Mouse (Mus musculus) liver, embryonic 14.5 days (tissue): ENCODE results near the gene Ppox. TPM values are rescaled to one million over a fixed set of nuclear protein-coding genes. Genes with fewer than 3 reads are reported as not detected.

Experiments
- ATAC-seq: fragments of 200-750 bp; cut with Nextera tagmentation; 2 replicates; pipeline ENCODE4 v1.8.0; 2017; ENCODE audit warnings: moderate number of reproducible peaks, mild to moderate bottlenecking, moderate library complexity; ENCODE audit not compliant: insufficient read depth
- DNase-seq, 3 experiments: peaks; one replicate each; pipeline ENCODE4 v3.0.0-alpha.2; 2012 to 2013; ENCODE audit warnings: low read depth in 3 of 3, low spot score in 3 of 3
- H3K27ac ChIP-seq: fragments of 300-500 bp; sonication (generic); 2 replicates; pipeline ENCODE4 v1.5.1; 2014; ENCODE audit warnings: moderate library complexity, mild to moderate bottlenecking, control low read depth, inconsistent platforms
- H3K27me3 ChIP-seq: fragments of 300-500 bp; sonication (generic); 2 replicates; pipeline ENCODE4 v1.6.1; 2014; ENCODE audit warnings: mild to moderate bottlenecking, low read length, moderate library complexity; ENCODE audit not compliant: control insufficient read depth, insufficient read depth
- H3K36me3 ChIP-seq: fragments of 300-500 bp; sonication (generic); replicated peaks from 2 replicates; pipeline ENCODE4 v1.6.1; 2014; ENCODE audit warnings: low read depth; ENCODE audit not compliant: control insufficient read depth, insufficient read depth
- H3K4me1 ChIP-seq, 2 experiments: fragments of 200-500 bp in 1 of 2; fragments of 300-500 bp in 1 of 2; sonication (generic) in 1 of 2; replicated peaks; 2 replicates each; pipeline ENCODE4 v1.6.1; 2012 to 2014; ENCODE audit warnings: antibody characterized with exemption in 1 of 2, inconsistent platforms in 1 of 2, low read length in 1 of 2; ENCODE audit not compliant: control insufficient read depth in 2 of 2, insufficient read depth in 2 of 2
- H3K4me2 ChIP-seq: fragments of 300-500 bp; sonication (generic); 2 replicates; pipeline ENCODE4 v1.6.1; 2014; ENCODE audit warnings: low read depth, mild to moderate bottlenecking, control low read depth, moderate library complexity
- H3K4me3 ChIP-seq, 2 experiments: fragments of 200-500 bp in 1 of 2; fragments of 300-500 bp in 1 of 2; sonication (generic) in 1 of 2; 2 replicates each; pipeline ENCODE4 v1.5.1; 2012 to 2014; ENCODE audit warnings: low read depth in 2 of 2, low read length in 2 of 2, mild to moderate bottlenecking in 2 of 2, control low read depth in 1 of 2, inconsistent platforms in 1 of 2, moderate library complexity in 1 of 2; ENCODE audit not compliant: insufficient read depth in 1 of 2
- H3K9ac ChIP-seq: fragments of 300-500 bp; sonication (generic); replicated peaks from 2 replicates; pipeline ENCODE4 v1.6.1; 2014; ENCODE audit warnings: mild to moderate bottlenecking, control low read depth, moderate library complexity
- H3K9me3 ChIP-seq: fragments of 300-500 bp; sonication (generic); 2 replicates; pipeline ENCODE4 v1.6.1; 2016; ENCODE audit warnings: low read length, mixed read lengths; ENCODE audit not compliant: control insufficient read depth
- CTCF ChIP-seq: IDR thresholded peaks from 2 replicates; pipeline ENCODE4 v1.5.1; 2016; ENCODE audit warnings: antibody characterized with exemption, low read depth, control low read depth
- EP300 ChIP-seq: IDR thresholded peaks from 2 replicates; pipeline ENCODE4 v1.6.1; 2016; ENCODE audit warnings: antibody characterized with exemption, low read depth
- WGBS: fragments of 180-500 bp; shearing (Covaris S2); extraction: QIAGEN DNeasy Blood & Tissue Kit; methylation state at CpG from one replicate; pipeline ENCODE4 v1.1.7; 2014; ENCODE audit not compliant: insufficient replicate concordance; 5-methylcytosine and 5-hydroxymethylcytosine counted together
- polyA plus RNA-seq, 2 experiments: library from polyadenylated mRNA; depleted of rRNA in 1 of 2; stranded (reverse) in 1 of 2; unstranded in 1 of 2; fragments of >200 nt; fragmentation: Nextera tagmentation in 1 of 2; extraction: Ambion mirVana in 1 of 2; gene quantifications; 2 replicates each; pipeline versions ENCODE4 v1.2.1 to v1.2.3; 2012 to 2014

The Ppox gene
- polyA plus RNA-seq, 2 experiments, result 161 to 170 TPM

GRCm38 (mm10) chr1:171229750-171230149 lies 51.2 kb downstream of the Ppox start:
- Histone ChIP-seq H3K4me2 (no peak overlapping the region), H3K9ac (no peak overlapping the region), H3K27me3 (no peaks in the 10 kb centered on the region), H3K9me3 (no peaks in the 10 kb centered on the region), H3K27ac (no peak overlapping the region), H3K36me3 (peaks cover 2% of the 10 kb centered on the region), H3K4me1 (peaks cover 12 to 24% of the 10 kb centered on the region in 2 experiments), H3K4me3 (no peak overlapping the region)
- DNase-seq (no peak), ATAC-seq (no peak)
- TF ChIP-seq CTCF (no peak), EP300 (no peak)
- WGBS, result 61% methylated on average over 6 of the region's 6 CpGs

DNA sequence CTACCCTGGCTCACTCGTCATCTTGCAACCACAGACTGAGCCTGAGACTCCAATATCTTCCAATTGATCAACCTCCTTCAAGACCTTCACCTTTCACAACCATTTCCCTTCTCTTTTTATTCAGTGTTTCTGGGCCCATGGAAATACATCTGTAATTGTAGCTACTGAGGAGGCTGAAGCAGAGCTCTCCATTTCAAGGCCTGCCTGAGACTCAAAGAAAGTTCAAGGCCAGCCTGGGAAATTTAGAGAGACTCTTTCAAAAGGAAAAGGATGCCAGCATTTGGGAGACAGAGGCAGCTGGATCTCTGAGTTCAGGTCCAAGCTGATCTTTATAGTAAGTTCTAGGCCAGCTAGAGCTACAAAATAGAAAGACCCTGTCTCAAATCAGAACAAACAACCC lies 53.1 kb downstream of the Ppox start:
- Histone ChIP-seq H3K36me3 (no peaks in the 10 kb centered on the region), H3K9me3 (no peaks in the 10 kb centered on the region), H3K4me3 (no peak overlapping the region), H3K4me1 (peaks cover 9 to 19% of the 10 kb centered on the region in 2 experiments), H3K27ac (no peak overlapping the region), H3K4me2 (no peak overlapping the region), H3K27me3 (no peaks in the 10 kb centered on the region), H3K9ac (no peak overlapping the region)
- no peak for ATAC-seq
- WGBS, result 46% methylated on average over 1 of the region's 1 CpGs
- DNase-seq, result no peak
- no peak for TF ChIP-seq CTCF
- TF ChIP-seq EP300, result no peak

GRCm38 (mm10) chr1:171226780-171227179 lies 54.2 kb downstream of the Ppox start:
- DNase-seq, result no peak
- 45% methylated on average over 4 of the region's 4 CpGs for WGBS
- Histone ChIP-seq H3K4me2 (peak overlapping the region; percentile 37), H3K27me3 (no peaks in the 10 kb centered on the region), H3K4me1 (peaks cover 2 to 8% of the 10 kb centered on the region in 2 experiments; a peak in 2 of 4 replicates), H3K9ac (no peak overlapping the region), H3K36me3 (no peaks in the 10 kb centered on the region), H3K4me3 (no peak overlapping the region), H3K9me3 (no peaks in the 10 kb centered on the region), H3K27ac (no peak overlapping the region)
- ATAC-seq, result no peak
- TF ChIP-seq EP300 (no peak), CTCF (no peak)

Other genes with a start within 250 kb of the Ppox start
- gene Fcgr3, start 216.3 kb downstream of the Ppox start, polyA plus RNA-seq (2012; rRNA removed), result 12.7 and 14.6 TPM in 2 replicates
- gene Fcgr3, start 216.3 kb downstream of the Ppox start, polyA plus RNA-seq (2014; fragmentation: Nextera tagmentation; extraction: Ambion mirVana), result 19.2 and 24.6 TPM in 2 replicates
- gene Cfap126, start 167.3 kb downstream of the Ppox start, polyA plus RNA-seq (2012; rRNA removed), result 1.8 and 2.2 TPM in 2 replicates
- 1.9 and 2.6 TPM in 2 replicates for gene Cfap126, start 167.3 kb downstream of the Ppox start, polyA plus RNA-seq (2014; fragmentation: Nextera tagmentation; extraction: Ambion mirVana)
- 103 and 111 TPM in 2 replicates for gene Sdhc, start 130.6 kb downstream of the Ppox start, polyA plus RNA-seq (2012; rRNA removed)
- 147 and 165 TPM in 2 replicates for gene Sdhc, start 130.6 kb downstream of the Ppox start, polyA plus RNA-seq (2014; fragmentation: Nextera tagmentation; extraction: Ambion mirVana)
- 0.04 and 0.25 TPM in 2 replicates for gene Mpz, start 130.5 kb downstream of the Ppox start, polyA plus RNA-seq (2012; rRNA removed)
- gene Mpz, start 130.5 kb downstream of the Ppox start, polyA plus RNA-seq (2014; fragmentation: Nextera tagmentation; extraction: Ambion mirVana), result 0.14 TPM in 1 of 2 replicates, not detected in the other
- gene Pcp4l1, start 84.9 kb downstream of the Ppox start, polyA plus RNA-seq (2012; rRNA removed), result 0.94 and 1.0 TPM in 2 replicates
- 1.2 and 1.3 TPM in 2 replicates for gene Pcp4l1, start 84.9 kb downstream of the Ppox start, polyA plus RNA-seq (2014; fragmentation: Nextera tagmentation; extraction: Ambion mirVana)
- 1.0 TPM in 2 replicates for gene Nr1i3, start 67.2 kb downstream of the Ppox start, polyA plus RNA-seq (2012; rRNA removed)
- 0.62 and 0.88 TPM in 2 replicates for gene Nr1i3, start 67.2 kb downstream of the Ppox start, polyA plus RNA-seq (2014; fragmentation: Nextera tagmentation; extraction: Ambion mirVana)
- 9.4 and 11.0 TPM in 2 replicates for gene Tomm40l, start 58.7 kb downstream of the Ppox start, polyA plus RNA-seq (2012; rRNA removed)
- 16.0 and 17.5 TPM in 2 replicates for gene Tomm40l, start 58.7 kb downstream of the Ppox start, polyA plus RNA-seq (2014; fragmentation: Nextera tagmentation; extraction: Ambion mirVana)
- gene Apoa2, start 56.1 kb downstream of the Ppox start, polyA plus RNA-seq (2012; rRNA removed), result 2,859 and 3,167 TPM in 2 replicates
- 5,173 and 5,415 TPM in 2 replicates for gene Apoa2, start 56.1 kb downstream of the Ppox start, polyA plus RNA-seq (2014; fragmentation: Nextera tagmentation; extraction: Ambion mirVana)
- 50.1 and 74.3 TPM in 2 replicates for gene Fcer1g, start 46.8 kb downstream of the Ppox start, polyA plus RNA-seq (2012; rRNA removed)
- 87.8 and 104 TPM in 2 replicates for gene Fcer1g, start 46.8 kb downstream of the Ppox start, polyA plus RNA-seq (2014; fragmentation: Nextera tagmentation; extraction: Ambion mirVana)
- gene Adamts4, start 30.8 kb downstream of the Ppox start, polyA plus RNA-seq (2012; rRNA removed), result 0.11 and 0.17 TPM in 2 replicates
- gene Adamts4, start 30.8 kb downstream of the Ppox start, polyA plus RNA-seq (2014; fragmentation: Nextera tagmentation; extraction: Ambion mirVana), result 0.13 and 0.25 TPM in 2 replicates
- gene Ndufs2, start 29.8 kb downstream of the Ppox start, polyA plus RNA-seq (2012; rRNA removed), result 53.6 and 72.4 TPM in 2 replicates
- 136 TPM in 2 replicates for gene Ndufs2, start 29.8 kb downstream of the Ppox start, polyA plus RNA-seq (2014; fragmentation: Nextera tagmentation; extraction: Ambion mirVana)
- gene B4galt3, start 10.9 kb downstream of the Ppox start, polyA plus RNA-seq (2012; rRNA removed), result 14.5 and 14.7 TPM in 2 replicates
- gene B4galt3, start 10.9 kb downstream of the Ppox start, polyA plus RNA-seq (2014; fragmentation: Nextera tagmentation; extraction: Ambion mirVana), result 12.7 and 17.3 TPM in 2 replicates
- gene Usp21, start 6.8 kb upstream of the Ppox start, polyA plus RNA-seq (2012; rRNA removed), result 17.1 and 18.0 TPM in 2 replicates
- 17.4 and 21.6 TPM in 2 replicates for gene Usp21, start 6.8 kb upstream of the Ppox start, polyA plus RNA-seq (2014; fragmentation: Nextera tagmentation; extraction: Ambion mirVana)
- gene Ufc1, start 13.8 kb upstream of the Ppox start, polyA plus RNA-seq (2012; rRNA removed), result 14.5 and 23.3 TPM in 2 replicates
- 45.8 and 51.6 TPM in 2 replicates for gene Ufc1, start 13.8 kb upstream of the Ppox start, polyA plus RNA-seq (2014; fragmentation: Nextera tagmentation; extraction: Ambion mirVana)
- 15.3 and 15.8 TPM in 2 replicates for gene Dedd, start 48.0 kb upstream of the Ppox start, polyA plus RNA-seq (2012; rRNA removed)
- gene Dedd, start 48.0 kb upstream of the Ppox start, polyA plus RNA-seq (2014; fragmentation: Nextera tagmentation; extraction: Ambion mirVana), result 16.5 and 18.9 TPM in 2 replicates
- gene Nit1, start 64.5 kb upstream of the Ppox start, polyA plus RNA-seq (2012; rRNA removed), result 23.4 and 24.0 TPM in 2 replicates
- 22.1 and 23.3 TPM in 2 replicates for gene Nit1, start 64.5 kb upstream of the Ppox start, polyA plus RNA-seq (2014; fragmentation: Nextera tagmentation; extraction: Ambion mirVana)
- gene Pfdn2, start 64.5 kb upstream of the Ppox start, polyA plus RNA-seq (2012; rRNA removed), result 7.9 and 36.2 TPM in 2 replicates
- gene Pfdn2, start 64.5 kb upstream of the Ppox start, polyA plus RNA-seq (2014; fragmentation: Nextera tagmentation; extraction: Ambion mirVana), result 19.9 and 20.7 TPM in 2 replicates
- gene Klhdc9, start 79.6 kb upstream of the Ppox start, polyA plus RNA-seq (2012; rRNA removed), result 0.27 and 0.39 TPM in 2 replicates
- gene Klhdc9, start 79.6 kb upstream of the Ppox start, polyA plus RNA-seq (2014; fragmentation: Nextera tagmentation; extraction: Ambion mirVana), result 0.49 and 0.70 TPM in 2 replicates
- gene Nectin4, start 88.9 kb upstream of the Ppox start, polyA plus RNA-seq (2012; rRNA removed), result 0.09 and 0.12 TPM in 2 replicates
- 0.04 and 0.06 TPM in 2 replicates for gene Nectin4, start 88.9 kb upstream of the Ppox start, polyA plus RNA-seq (2014; fragmentation: Nextera tagmentation; extraction: Ambion mirVana)
- 2.2 and 3.0 TPM in 2 replicates for gene Arhgap30, start 107.8 kb upstream of the Ppox start, polyA plus RNA-seq (2012; rRNA removed)
- 1.8 and 1.9 TPM in 2 replicates for gene Arhgap30, start 107.8 kb upstream of the Ppox start, polyA plus RNA-seq (2014; fragmentation: Nextera tagmentation; extraction: Ambion mirVana)
- 13.4 and 16.9 TPM in 2 replicates for gene Usf1, start 130.1 kb upstream of the Ppox start, polyA plus RNA-seq (2012; rRNA removed)
- gene Usf1, start 130.1 kb upstream of the Ppox start, polyA plus RNA-seq (2014; fragmentation: Nextera tagmentation; extraction: Ambion mirVana), result 15.0 and 18.9 TPM in 2 replicates
- 0.60 and 0.90 TPM in 2 replicates for gene Tstd1, start 137.7 kb upstream of the Ppox start, polyA plus RNA-seq (2012; rRNA removed)
- 0.19 and 0.75 TPM in 2 replicates for gene Tstd1, start 137.7 kb upstream of the Ppox start, polyA plus RNA-seq (2014; fragmentation: Nextera tagmentation; extraction: Ambion mirVana)
- gene F11r, start 156.3 kb upstream of the Ppox start, polyA plus RNA-seq (2012; rRNA removed), result 11.9 TPM in 2 replicates
- gene F11r, start 156.3 kb upstream of the Ppox start, polyA plus RNA-seq (2014; fragmentation: Nextera tagmentation; extraction: Ambion mirVana), result 13.6 and 14.0 TPM in 2 replicates
- 1.7 and 2.5 TPM in 2 replicates for gene Alyref2, start 222.3 kb upstream of the Ppox start, polyA plus RNA-seq (2012; rRNA removed)
- 2.4 and 2.9 TPM in 2 replicates for gene Alyref2, start 222.3 kb upstream of the Ppox start, polyA plus RNA-seq (2014; fragmentation: Nextera tagmentation; extraction: Ambion mirVana)